Mouse (Mus musculus) midbrain, postnatal 0 days (tissue): ENCODE measurements around the gene Smyd1. TPM values are rescaled to one million over a fixed set of nuclear protein-coding genes. Genes with fewer than 3 reads are reported as not detected.
"Not testable (repeated sequence)": the region's sequence is repeated elsewhere in the genome, so short reads cannot be mapped to it uniquely, and the experiment has no call there.

ENCODE experiments used
- ATAC-seq: fragments of 200-750 bp; cut with Nextera tagmentation; 2 replicates; pipeline ENCODE4 v1.8.0; 2017; ENCODE audit warnings: moderate number of reproducible peaks, mild to moderate bottlenecking, moderate TSS enrichment, moderate library complexity; ENCODE audit not compliant: low FRiP score
- DNase-seq: peaks from one replicate; pipeline ENCODE4 v3.0.0-alpha.2; 2015; ENCODE audit warnings: low spot score
- H3K27ac ChIP-seq: fragments of 300-500 bp; sonication (generic); 2 replicates; pipeline ENCODE4 v1.5.1; 2014; ENCODE audit warnings: low read depth, mild to moderate bottlenecking, low read length, mixed read lengths
- H3K27me3 ChIP-seq: fragments of 300-500 bp; sonication (generic); 2 replicates; pipeline ENCODE4 v1.6.1; 2014; ENCODE audit warnings: low read length, control low read depth, mixed read lengths; ENCODE audit not compliant: insufficient read depth
- H3K36me3 ChIP-seq: fragments of 300-500 bp; sonication (generic); 2 replicates; pipeline ENCODE4 v1.6.1; 2014; ENCODE audit warnings: low read length, control low read depth, mixed read lengths; ENCODE audit not compliant: insufficient read depth
- H3K4me1 ChIP-seq: fragments of 300-500 bp; sonication (generic); 2 replicates; pipeline ENCODE4 v1.6.1; 2014; ENCODE audit warnings: mild to moderate bottlenecking, control low read depth, antibody characterized with exemption, low read length, mixed read lengths; ENCODE audit not compliant: insufficient read depth
- H3K4me2 ChIP-seq: fragments of 300-500 bp; sonication (generic); 2 replicates; pipeline ENCODE4 v1.6.1; 2014; ENCODE audit warnings: low read depth, mild to moderate bottlenecking, low read length, mixed read lengths; ENCODE audit not compliant: poor library complexity, severe bottlenecking
- H3K4me3 ChIP-seq: fragments of 300-500 bp; sonication (generic); 2 replicates; pipeline ENCODE4 v1.5.1; 2014; ENCODE audit warnings: low read depth, mild to moderate bottlenecking, low read length, moderate library complexity
- H3K9ac ChIP-seq: fragments of 300-500 bp; sonication (generic); replicated peaks from 2 replicates; pipeline ENCODE4 v1.6.1; 2014; ENCODE audit warnings: mild to moderate bottlenecking, low read length, moderate library complexity, mixed read lengths; ENCODE audit not compliant: poor library complexity, severe bottlenecking
- H3K9me3 ChIP-seq: fragments of 300-500 bp; sonication (generic); 2 replicates; pipeline ENCODE4 v1.6.1; 2016; ENCODE audit warnings: low read length, control low read depth
- CTCF ChIP-seq: IDR thresholded peaks from 2 replicates; pipeline ENCODE4 v1.5.1; 2016; ENCODE audit warnings: antibody characterized with exemption, mild to moderate bottlenecking
- WGBS: fragments of 180-500 bp; shearing (Covaris S2); extraction: QIAGEN DNeasy Blood & Tissue Kit; methylation state at CpG from one replicate; pipeline ENCODE4 v1.1.7; 2014; 5-methylcytosine and 5-hydroxymethylcytosine counted together
- polyA plus RNA-seq: library from polyadenylated mRNA; unstranded; fragments of >200 nt; fragmentation: Nextera tagmentation; extraction: Ambion mirVana; gene quantifications from 2 replicates; pipeline ENCODE4 v1.2.1, GENCODE M21; 2015
- total RNA-seq: library from RNA; depleted of rRNA; stranded (reverse); fragments of >200 nt; gene quantifications from 2 replicates; pipeline ENCODE4 v1.2.3, GENCODE M21; 2014

Smyd1 gene
- total and polyA plus RNA-seq, 2 experiments from 2014 or later, result 0.30 to 1.3 TPM

GRCm38 (mm10) chr6:71333031-71333430 is 11.0 kb upstream of the Smyd1 start:
- no peak for TF ChIP-seq CTCF

GRCm38 (mm10) chr6:71332236-71332965 is 10.4 kb upstream of the Smyd1 start:
- WGBS, result 84% methylated on average over 11 of the region's 11 CpGs
- DNase-seq (no peak), ATAC-seq (no peak)
- H3K4me1 ChIP-seq, result no peaks in the 10 kb centered on the region
- no peaks in the 10 kb centered on the region for H3K27me3 ChIP-seq
- H3K9me3 ChIP-seq, result no peaks in the 10 kb centered on the region
- H3K9ac ChIP-seq, result no peak overlapping the region
- H3K4me2 ChIP-seq, result no peak overlapping the region
- H3K36me3 ChIP-seq, result no peaks in the 10 kb centered on the region
- no peak overlapping the region for H3K4me3 ChIP-seq
- H3K27ac ChIP-seq, result no peak overlapping the region
- no peak for TF ChIP-seq CTCF

More at GRCm38 (mm10) chr6:71333031-71333430, 11.0 kb upstream of the Smyd1 start:
- Histone ChIP-seq H3K4me2 (no peak overlapping the region), H3K9me3 (no peaks in the 10 kb centered on the region), H3K9ac (no peak overlapping the region), H3K27ac (no peak overlapping the region), H3K4me3 (no peak overlapping the region), H3K4me1 (no peaks in the 10 kb centered on the region), H3K27me3 (no peaks in the 10 kb centered on the region), H3K36me3 (no peaks in the 10 kb centered on the region)
- WGBS, result 81% methylated on average over 3 of the region's 3 CpGs
- ATAC-seq (no peak), DNase-seq (no peak)

- not testable (repeated sequence) for H3K9me3 ChIP-seq, H3K27ac ChIP-seq, ATAC-seq, H3K4me1 ChIP-seq, H3K36me3 ChIP-seq, H3K4me3 ChIP-seq, DNase-seq, H3K9ac ChIP-seq, H3K4me2 ChIP-seq, H3K27me3 ChIP-seq
- 97% methylated on average over 2 of the region's 4 CpGs for WGBS
Measured at GRCm38 (mm10) chr6:71331491-71331890, 9.5 kb upstream of the Smyd1 start.

GRCm38 (mm10) chr6:71330486-71330885 is 8.5 kb upstream of the Smyd1 start:
- H3K36me3 ChIP-seq, result no peaks in the 10 kb centered on the region
- WGBS, result 86% methylated on average over 7 of the region's 7 CpGs

GRCm38 (mm10) chr6:71329881-71330280 is 7.8 kb upstream of the Smyd1 start:
- Histone ChIP-seq H3K27ac (no peak overlapping the region), H3K27me3 (no peaks in the 10 kb centered on the region), H3K9me3 (no peaks in the 10 kb centered on the region), H3K4me1 (no peaks in the 10 kb centered on the region), H3K4me3 (no peak overlapping the region), H3K9ac (no peak overlapping the region), H3K4me2 (no peak overlapping the region), H3K36me3 (no peaks in the 10 kb centered on the region)
- no peak for TF ChIP-seq CTCF
- WGBS, result 92% methylated on average over 6 of the region's 6 CpGs
- ATAC-seq (no peak), DNase-seq (no peak)

More at GRCm38 (mm10) chr6:71330486-71330885, 8.5 kb upstream of the Smyd1 start:
- no peak for TF ChIP-seq CTCF
- no peak overlapping the region for H3K4me3 ChIP-seq
- ATAC-seq (no peak), DNase-seq (no peak)
- H3K9ac ChIP-seq, result no peak overlapping the region
- H3K27ac ChIP-seq, result no peak overlapping the region
- H3K27me3 ChIP-seq, result no peaks in the 10 kb centered on the region
- H3K9me3 ChIP-seq, result no peaks in the 10 kb centered on the region
- H3K4me1 ChIP-seq, result no peaks in the 10 kb centered on the region
- H3K4me2 ChIP-seq, result no peak overlapping the region

GRCm38 (mm10) chr6:71324816-71325215 is 2.8 kb upstream of the Smyd1 start:
- H3K9me3 ChIP-seq, result no peaks in the 10 kb centered on the region
- H3K27me3 ChIP-seq, result no peaks in the 10 kb centered on the region
- no peak for TF ChIP-seq CTCF
- H3K4me3 ChIP-seq, result no peak overlapping the region
- H3K4me1 ChIP-seq, result no peaks in the 10 kb centered on the region
- no peak for ATAC-seq
- H3K4me2 ChIP-seq, result no peak overlapping the region
- 91% methylated on average over 9 of the region's 9 CpGs for WGBS
- no peaks in the 10 kb centered on the region for H3K36me3 ChIP-seq
- H3K27ac ChIP-seq, result no peak overlapping the region
- no peak overlapping the region for H3K9ac ChIP-seq
- DNase-seq, result no peak
